Mouse (Mus musculus) megakaryocyte, embryonic 14.5 days (primary cell): ENCODE measurements at regions not wholly inside any gene's neighbourhood (a gene's known extent, or its start where the extent isn't known, plus 50 kb on each side); places are given as distances from the start of the nearest gene placed in this dataset.

ENCODE experiments used
- FLI1 ChIP-seq: IDR thresholded peaks from 2 replicates; pipeline ENCODE4 v1.6.1; 2012; ENCODE audit warnings: low read length, inconsistent platforms, mixed read lengths
- GATA1 ChIP-seq: IDR thresholded peaks from 3 replicates; pipeline ENCODE4 v1.6.1; 2012; ENCODE audit warnings: mixed read lengths, low read length, inconsistent platforms, borderline replicate concordance

- no peak for TF ChIP-seq GATA1
- TF ChIP-seq FLI1, result no peak
Measured at GRCm38 (mm10) chr1:194208034-194209000, 409.7 kb upstream of the Plxna2 start.
